Mouse (Mus musculus) liver, adult 2 months (tissue): ENCODE results near the gene Zfp580.

Source experiments
- CTCF ChIP-seq: fragments of 200-500 bp; IDR thresholded peaks from 2 replicates; pipeline ENCODE4 v1.5.1; 2011; ENCODE audit warnings: low read depth, low read length, control low read depth
- POLR2A ChIP-seq: fragments of 200-500 bp; IDR thresholded peaks from 2 replicates; pipeline ENCODE4 v1.6.1; 2011; ENCODE audit warnings: low read length, control low read depth; ENCODE audit not compliant: insufficient read depth; ENCODE audit errors: extremely low read depth

- TF ChIP-seq CTCF (no peak), POLR2A (peak; percentile 45)
Measured at GRCm38 (mm10) chr7:5020000-5020681, 31.2 kb upstream of the Zfp580 start, which contains the start of the genes Zfp865 and Ccdc106.
